ENCODE assay signal across 18 mouse cellular contexts in the genomic region with DNA sequence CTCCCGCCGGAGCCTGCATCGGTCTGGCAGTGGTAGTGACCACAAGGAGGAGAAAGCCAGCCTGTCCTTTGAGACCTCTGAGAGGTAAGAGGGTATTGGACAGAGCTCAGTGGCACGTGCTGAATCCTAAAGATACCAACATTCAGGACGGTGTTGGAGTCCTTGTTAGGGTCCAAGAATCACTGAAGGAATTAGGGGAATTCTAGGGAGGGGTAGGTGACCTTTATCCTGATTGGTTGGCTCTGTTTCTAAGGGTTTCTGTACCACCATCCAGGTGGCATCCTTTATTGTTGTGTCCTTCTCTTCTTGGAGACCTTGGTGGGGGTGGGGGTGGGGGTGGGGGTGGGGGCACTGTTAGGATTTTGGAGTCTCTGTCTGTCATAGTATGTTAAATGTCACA. TPM values are rescaled to one million over a fixed set of nuclear protein-coding genes. Genes with fewer than 3 reads are reported as not detected.
"Had no signal": no experiment of that assay in that cellular context is flagged by ENCODE, and none has a peak within 500 bp of the region (broad histone marks: within the 10 kb centered on the region; RNA-seq: fewer than 3 reads in every experiment).

No protein-coding gene starts in this region.

- H3K9me3 ChIP-seq: midbrain, embryonic 13.5 days; midbrain, embryonic 15.5 days; neural tube, embryonic 12.5 days; stomach, embryonic 15.5 days had no signal

- ATAC-seq: midbrain, embryonic 13.5 days; midbrain, embryonic 15.5 days had no signal

- H3K4me2 ChIP-seq: lung, embryonic 14.5 days; midbrain, embryonic 11.5 days; midbrain, embryonic 13.5 days; midbrain, embryonic 15.5 days; neural tube, embryonic 12.5 days; stomach, embryonic 15.5 days had no signal

- H3K27me3 ChIP-seq: megakaryocyte, embryonic 14.5 days; midbrain, embryonic 13.5 days; midbrain, embryonic 15.5 days; neural tube, embryonic 12.5 days; stomach, embryonic 15.5 days had no signal

- DNase-seq: lung, adult 18-20 months; lung, embryonic 14.5 days; lung, postnatal 10 days; lung, postnatal 4 days; right cerebral cortex, postnatal 14 days; thymus, adult 2 months; thymus, postnatal 25 days; thymus, postnatal 4 days had no signal

- H3K9ac ChIP-seq: lung, embryonic 14.5 days; midbrain, embryonic 13.5 days; midbrain, embryonic 15.5 days; neural tube, embryonic 12.5 days; stomach, embryonic 15.5 days had no signal

- H3K27ac ChIP-seq: midbrain, embryonic 13.5 days; midbrain, embryonic 15.5 days; neural tube, embryonic 12.5 days; stomach, embryonic 15.5 days; stomach, postnatal 0 days had no signal

- H3K4me1 ChIP-seq: midbrain, embryonic 13.5 days; midbrain, embryonic 15.5 days; neural tube, embryonic 12.5 days; stomach, embryonic 15.5 days had no signal

- H3K4me3 ChIP-seq: megakaryocyte, embryonic 14.5 days; midbrain, embryonic 13.5 days; midbrain, embryonic 15.5 days; neural tube, embryonic 12.5 days; stomach, embryonic 15.5 days had no signal

RNA-seq across cellular contexts. Expression of a gene that starts 36.0 kb away (rescaled TPM):
- polyA plus RNA-seq: neural tube, embryonic 14.5 days had no signal

RNA-seq across cellular contexts. Expression of a gene that starts 39.8 kb away (rescaled TPM):
- total RNA-seq: monocyte, adult 5-6 weeks; neutrophil, adult 5-6 weeks had no signal
